Mouse (Mus musculus) lung, adult 18-20 months (tissue): ENCODE results near the gene Vmn2r79.
"Not testable (repeated sequence)": the region's sequence is repeated elsewhere in the genome, so short reads cannot be mapped to it uniquely, and the experiment has no call there.

Experiments
- DNase-seq, 2 experiments: peaks; one replicate each; pipeline ENCODE4 v3.0.0; 2022; ENCODE audit warnings: mixed read lengths in 2 of 2

The Vmn2r79 gene

GRCm38 (mm10) chr7:86995815-86996214, at the start of gene Vmn2r79:
Vmn2r79 (plus strand) TSS chr7:86996115.
- DNase-seq, result not testable (repeated sequence)

- no peak for DNase-seq
Measured at GRCm38 (mm10) chr7:86994700-86995099, 1.2 kb upstream of the Vmn2r79 start.

GRCm38 (mm10) chr7:87026486-87026885, 30.6 kb downstream of the Vmn2r79 start:
- DNase-seq, result not testable (repeated sequence)

- no peak for DNase-seq
Measured at GRCm38 (mm10) chr7:87063576-87063975, 67.7 kb downstream of the Vmn2r79 start.
